Mouse (Mus musculus) layer of hippocampus, postnatal 14 days (tissue): ENCODE measurements around the gene Gm13090. TPM values are rescaled to one million over a fixed set of nuclear protein-coding genes. Genes with fewer than 3 reads are reported as not detected.
A peak's percentile ranks its signal among the peaks of the same experiment; 100 is the strongest.

ENCODE experiments used
- DNase-seq, 2 experiments: peaks; one replicate each; pipeline ENCODE4 v3.0.0; 2021 to 2022; ENCODE audit warnings: low spot score in 2 of 2, mixed read lengths in 1 of 2
- long read RNA-seq, 2 experiments: library from polyadenylated mRNA; stranded (forward); transcript quantifications; one replicate each; pipeline ENCODE4 v2.0.0; 2021
- total RNA-seq, 2 experiments: library from RNA; stranded (reverse); gene quantifications; 2 replicates each; pipeline ENCODE4 v1.2.3; 2021

The Gm13090 gene
- not detected for total RNA-seq
- long read RNA-seq, experiment 1, result 0 reads
- long read RNA-seq, experiment 2, result 0 reads

DNA sequence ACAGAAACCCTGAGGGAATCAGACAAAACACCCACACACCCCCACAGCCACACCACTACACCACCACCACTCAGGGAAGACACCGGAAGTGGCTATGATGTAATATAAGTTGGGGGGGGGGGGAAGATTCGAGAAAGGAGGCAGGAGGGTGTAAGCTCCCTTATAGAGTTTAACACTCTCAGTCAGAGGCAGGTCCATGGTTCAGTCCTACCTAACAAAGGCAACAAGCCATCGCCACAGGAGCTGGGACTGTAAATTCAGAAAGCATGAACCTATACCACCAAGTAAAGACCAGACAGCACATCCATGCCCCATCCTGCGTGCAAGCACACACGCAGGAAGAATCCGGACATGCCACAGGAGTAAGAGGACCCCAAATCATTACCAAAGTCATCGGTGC is at the start of gene Gm13090:
Gene Gm13090, plus strand, starts transcription at position 301 of the 400 bp plus-strand sequence.
- DNase-seq, result no peak

DNA sequence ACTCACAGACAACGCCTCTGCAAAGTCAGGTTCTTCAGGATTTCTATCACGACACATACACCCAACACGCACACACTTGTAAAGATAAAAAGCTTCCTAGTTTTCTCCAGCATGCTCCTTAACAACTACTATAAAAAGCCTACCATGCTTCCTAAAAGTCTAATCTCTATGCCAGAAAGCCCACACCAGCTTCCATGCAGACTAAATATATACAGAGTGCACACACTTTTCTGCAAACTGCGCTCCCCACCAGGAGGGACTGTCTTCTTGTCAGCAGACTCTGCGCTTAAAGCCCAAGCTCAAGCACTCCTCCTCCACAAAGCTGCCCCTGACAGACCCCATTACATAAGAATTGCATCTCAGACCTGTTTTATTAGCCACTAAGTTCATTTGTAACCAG is 47.9 kb upstream of the Gm13090 start:
- DNase-seq, result no peak

DNA sequence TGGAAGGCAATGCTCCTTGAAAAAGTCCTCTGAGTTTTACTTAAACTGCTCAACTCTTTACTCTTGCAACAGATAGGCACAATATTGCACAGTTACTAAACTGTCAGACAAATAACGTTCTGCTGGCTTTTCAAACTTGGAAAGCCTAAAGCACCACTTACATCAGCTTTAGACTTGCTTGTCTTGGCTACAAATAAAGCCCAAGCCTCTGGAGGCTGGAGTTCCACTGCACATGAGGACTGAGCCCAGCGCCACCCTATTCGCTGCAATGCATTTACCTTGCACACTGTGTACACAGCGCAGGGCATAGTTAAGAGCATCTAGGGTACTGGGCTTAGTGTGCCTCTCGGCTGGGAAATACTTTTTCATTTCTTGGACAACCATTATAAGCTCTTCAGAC is 46.1 kb upstream of the Gm13090 start:
- no peak for DNase-seq

GRCm38 (mm10) chr4:151044037-151044943 is 45.1 kb upstream of the Gm13090 start, which contains the start of gene Per3:
Gene Per3, minus strand, starts transcription at chr4:151044665.
- peak; percentile 96 to 98 for DNase-seq

GRCm38 (mm10) chr4:151044944-151045570 is 44.3 kb upstream of the Gm13090 start:
- DNase-seq, result peak in 1 of 2 experiments; percentile 57

GRCm38 (mm10) chr4:151046524-151046923 is 42.8 kb upstream of the Gm13090 start:
- DNase-seq, result no peak

- DNase-seq, result no peak
Observed at GRCm38 (mm10) chr4:151051162-151051561, 38.2 kb upstream of the Gm13090 start.

DNA sequence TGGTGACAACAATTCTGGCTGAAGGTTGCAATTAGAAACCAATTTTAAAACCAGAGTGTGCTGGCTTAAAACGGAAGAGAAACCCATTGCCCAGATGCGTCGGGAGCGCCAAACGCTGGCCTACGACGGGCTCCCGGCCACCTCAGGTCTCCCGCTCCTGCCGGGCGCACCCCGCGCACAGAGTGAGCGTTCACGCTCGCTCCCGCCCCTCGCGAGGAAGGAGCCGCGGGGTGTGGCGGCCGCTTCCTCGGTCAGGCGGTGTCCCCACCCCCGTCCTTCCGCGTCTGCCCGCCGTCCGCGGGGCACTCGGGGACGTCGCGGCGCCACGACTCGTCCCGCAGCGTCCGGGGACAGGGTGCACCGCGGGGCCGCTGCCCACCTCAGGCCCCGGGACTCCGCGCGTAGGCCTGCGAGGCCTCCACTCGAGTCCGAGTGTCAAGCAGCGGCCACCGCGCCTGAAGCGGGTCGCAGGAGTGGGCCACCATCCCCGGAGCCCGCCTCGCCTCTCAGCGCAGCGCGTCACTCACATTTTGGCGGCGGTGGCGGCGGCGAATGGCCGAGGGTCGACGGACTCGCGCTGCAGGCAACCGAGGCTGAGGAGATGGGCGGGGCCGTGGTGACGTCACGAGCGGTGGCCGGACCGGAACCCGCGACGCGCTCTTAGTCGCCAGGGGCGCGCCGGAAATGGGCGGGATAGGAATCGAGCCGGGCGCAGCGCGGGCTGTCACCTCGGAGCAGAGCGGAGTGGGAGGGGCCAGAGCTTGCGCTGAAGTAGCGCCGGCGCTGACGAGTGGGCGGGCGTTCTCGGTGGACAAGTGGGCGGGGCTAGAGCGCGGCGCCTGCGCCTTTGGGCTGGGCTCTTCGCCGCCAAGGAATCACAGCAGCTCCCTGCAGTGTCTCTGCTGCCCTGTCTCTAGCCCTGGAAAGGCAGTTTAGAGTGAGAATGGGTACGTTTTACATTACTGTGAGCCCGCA is 31.7 kb upstream of the Gm13090 start, which contains the start of gene Vamp3:
Gene Vamp3, minus strand, starts transcription at position 617 of the 975 bp plus-strand sequence.
- DNase-seq, result peak; percentile 98 to 99

DNA sequence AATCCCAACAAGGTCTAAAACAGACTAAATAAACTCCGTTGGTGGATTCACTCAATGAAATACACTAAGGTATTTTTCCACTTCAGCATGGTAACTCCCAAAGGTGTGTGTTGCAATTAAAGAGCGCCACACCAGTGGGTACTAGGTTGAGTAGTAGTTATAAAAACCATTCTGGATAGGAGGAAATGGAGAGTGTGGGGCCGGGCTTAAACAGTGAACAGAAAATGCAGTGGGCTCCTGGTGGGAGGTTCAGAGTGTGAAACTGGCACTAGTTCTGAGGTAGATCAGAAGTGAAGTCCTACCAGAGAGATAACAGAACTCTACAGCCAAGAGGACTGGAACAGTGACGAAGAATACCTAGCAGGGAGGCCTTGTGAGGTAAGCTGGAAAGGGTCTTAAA is 30.7 kb upstream of the Gm13090 start:
- DNase-seq, result no peak

DNA sequence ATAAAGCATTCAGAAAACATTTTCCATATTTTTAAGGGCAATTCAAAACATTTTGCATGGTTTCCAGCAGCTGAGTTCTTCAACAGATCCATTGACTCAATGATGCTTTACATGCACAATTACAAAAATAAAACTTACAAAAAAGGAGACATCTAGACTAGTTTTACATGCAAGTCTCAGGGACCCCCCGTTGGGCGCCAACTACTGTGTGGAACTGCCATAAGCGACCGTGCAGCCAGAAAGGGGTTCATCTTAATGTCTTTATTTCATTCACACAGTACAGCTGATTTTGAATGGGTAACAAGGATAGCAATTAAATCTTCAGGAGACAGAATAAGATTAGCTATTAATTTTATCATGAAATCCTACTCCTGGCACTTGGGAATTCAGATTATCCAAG is 29.8 kb upstream of the Gm13090 start:
- DNase-seq, result no peak

DNA sequence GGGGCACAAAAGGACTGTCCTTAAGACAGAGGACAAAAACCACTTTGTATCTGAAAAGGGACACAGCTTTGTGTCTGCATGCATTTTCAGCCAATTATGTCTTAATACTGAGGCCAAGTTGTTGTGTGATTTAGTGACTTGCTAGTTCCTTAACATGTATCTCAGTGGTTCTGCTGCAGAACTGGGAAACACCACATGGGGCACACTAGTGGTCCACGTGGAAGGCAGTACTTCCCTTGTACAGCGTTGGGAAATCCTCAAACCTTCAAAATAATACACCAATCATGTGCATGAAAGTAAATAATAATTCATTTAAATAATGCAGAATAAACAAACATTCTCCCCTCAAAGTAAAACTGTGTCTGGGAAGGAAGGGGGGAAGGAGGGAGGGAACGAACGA is 20.6 kb upstream of the Gm13090 start:
- DNase-seq, result no peak

GRCm38 (mm10) chr4:151070962-151071361 is 18.4 kb upstream of the Gm13090 start:
- no peak for DNase-seq

DNA sequence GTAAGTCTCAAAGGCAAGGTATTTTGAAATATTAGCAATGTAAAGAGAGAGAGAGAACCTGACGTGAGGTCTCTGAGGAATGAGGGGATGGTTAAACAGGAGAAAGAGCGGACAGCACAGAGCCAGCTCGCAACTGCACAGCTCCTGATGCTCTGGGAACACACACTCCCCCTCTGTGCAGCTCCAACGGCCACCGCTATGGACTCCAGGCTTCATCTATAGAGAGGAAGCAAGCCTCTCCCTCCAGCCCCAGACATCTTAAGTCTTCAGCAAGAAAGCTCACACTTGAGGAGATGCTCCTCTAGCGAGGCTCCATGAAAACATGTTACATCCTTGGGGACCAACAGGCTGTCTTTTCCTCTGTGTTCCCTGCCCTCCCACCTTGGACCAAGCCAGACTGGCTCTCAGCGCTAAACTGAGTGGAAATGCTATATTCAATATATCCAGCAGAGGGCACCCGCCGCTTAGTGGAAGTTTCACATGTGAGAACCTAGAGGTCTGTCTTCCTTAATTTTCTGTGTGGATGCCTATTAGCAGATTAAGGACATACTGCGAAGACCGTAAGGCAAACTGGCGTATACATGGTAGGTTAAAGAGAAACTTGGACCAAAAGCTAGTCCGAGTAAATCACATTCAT is 16.1 kb upstream of the Gm13090 start:
- DNase-seq, result peak; percentile 79 to 89

GRCm38 (mm10) chr4:151074817-151075216 is 14.6 kb upstream of the Gm13090 start:
- no peak for DNase-seq

DNA sequence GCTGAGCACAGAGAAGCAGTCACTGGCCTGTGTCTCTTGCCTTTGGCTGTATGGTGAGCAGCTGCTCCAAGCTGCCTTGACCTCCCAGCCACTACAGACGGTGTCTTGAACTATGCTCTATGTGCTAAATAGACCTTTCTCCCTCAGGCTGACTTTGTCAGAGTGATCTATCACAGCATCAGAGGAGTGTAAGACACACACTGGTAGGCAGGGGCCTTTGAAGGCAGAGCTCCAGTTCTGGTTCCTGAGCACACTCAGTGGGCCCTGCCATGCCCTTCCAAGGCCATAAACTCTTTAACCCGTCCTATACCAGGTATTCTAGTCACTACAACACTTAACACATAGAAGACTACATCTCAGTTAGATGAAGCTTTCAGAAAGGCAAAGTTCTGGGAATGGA is 8.0 kb upstream of the Gm13090 start:
- DNase-seq, result no peak

- no peak for DNase-seq
Observed at GRCm38 (mm10) chr4:151081977-151082376, 7.4 kb upstream of the Gm13090 start.

DNA sequence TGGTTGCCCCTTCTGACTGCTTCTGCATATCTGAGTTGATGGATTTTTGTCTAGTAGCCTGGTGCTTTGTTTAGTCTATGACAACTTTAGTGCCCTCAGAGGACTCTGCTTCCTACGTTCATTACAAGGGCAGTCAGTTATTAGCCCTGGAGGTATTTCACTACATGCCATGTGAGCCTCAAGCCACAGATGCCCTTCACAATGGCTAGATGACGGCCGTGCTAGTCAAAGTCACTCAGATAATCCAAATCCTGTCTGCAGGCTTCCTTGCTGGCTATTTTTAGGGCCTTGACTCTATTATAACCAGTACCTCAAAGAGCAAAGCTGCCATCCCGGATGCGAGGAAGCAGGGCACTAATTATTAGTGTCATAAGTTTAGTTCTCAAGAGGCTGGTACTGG is 6.3 kb upstream of the Gm13090 start:
- no peak for DNase-seq

DNA sequence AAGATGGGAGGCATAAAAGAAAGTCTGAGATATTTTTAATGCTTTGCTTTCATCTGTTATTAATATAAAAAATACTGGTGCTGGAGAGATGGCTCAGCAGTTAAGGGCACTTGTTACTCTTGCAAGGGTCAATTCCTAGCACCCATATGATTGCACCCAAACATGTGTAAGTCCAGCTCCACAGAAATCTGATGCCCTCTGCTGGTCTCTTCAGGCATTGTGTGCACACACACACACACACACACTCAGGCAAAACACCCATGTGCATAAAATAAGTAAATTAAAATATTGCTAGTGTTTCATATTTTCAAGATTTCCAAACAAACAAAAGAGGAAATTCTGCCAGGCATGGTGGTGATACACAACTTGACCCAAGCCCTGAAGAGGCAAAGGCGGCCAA is 2.0 kb upstream of the Gm13090 start:
- no peak for DNase-seq

- DNase-seq, result no peak
Observed at GRCm38 (mm10) chr4:151088819-151089218, 551 bp upstream of the Gm13090 start.

DNA sequence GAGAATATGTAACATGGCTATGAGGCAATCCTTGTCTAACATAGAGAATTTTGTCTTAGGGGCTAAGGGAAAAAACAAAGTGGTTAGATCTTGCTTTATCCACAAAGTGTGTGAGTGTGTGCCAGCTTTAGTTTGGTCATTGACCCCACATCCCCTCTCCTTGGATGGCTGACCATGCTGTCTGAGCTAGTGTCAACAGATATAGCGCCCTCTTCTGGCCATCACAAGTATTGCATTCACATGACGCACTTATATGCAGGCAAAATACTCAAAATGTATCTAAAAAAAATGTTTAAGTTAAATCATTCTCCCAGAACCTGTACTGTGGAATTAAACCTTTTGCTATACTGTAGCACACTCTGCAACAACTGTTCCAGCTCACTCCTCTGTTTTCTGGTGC is 5.8 kb downstream of the Gm13090 start:
- peak in 1 of 2 experiments; percentile 59 for DNase-seq
